Mouse (Mus musculus): ENCODE results near the gene Lhx5. TPM values are rescaled to one million over a fixed set of nuclear protein-coding genes. Genes with fewer than 3 reads are reported as not detected.

Gene Lhx5
- polyA plus RNA-seq, 2 experiments = 0.05 TPM; not detected in 1

- Histone ChIP-seq H3K27me3 (ENCODE audit: control insufficient read depth, insufficient read depth, low read length) (peaks cover 30% of the 10 kb centered on the region), H3K4me1 (ENCODE audit: control insufficient read depth, insufficient read depth, low read length) (no peaks in the 10 kb centered on the region), H3K9ac (ENCODE audit: low read depth, low read length, severe bottlenecking) (no peak overlapping the region), H3K4me3 (replicated peaks; ENCODE audit: low read length) (no peak overlapping the region), H3K36me3 (ENCODE audit: control insufficient read depth, insufficient read depth, low read length) (no peaks in the 10 kb centered on the region), H3K4me2 (replicated peaks; ENCODE audit: low read depth, low read length, severe bottlenecking) (no peak overlapping the region), H3K27ac (replicated peaks; ENCODE audit: low read depth, low read length) (no peak overlapping the region), H3K9me3 (ENCODE audit: control insufficient read depth, low read length) (no peaks in the 10 kb centered on the region)
- WGBS = 93% methylated on average over 8 of the region's 8 CpGs
- no peak for DNase-seq (ENCODE audit: low spot score)
- no peak for TF ChIP-seq POLR2A (IDR thresholded peaks at IDR 0.05; ENCODE audit: borderline replicate concordance, extremely low read depth, insufficient read depth, insufficient read length)
- no peak for ATAC-seq (ENCODE audit: low FRiP score, low read depth)
These were observed 11.4 kb upstream of the Lhx5 start for GRCm38 (mm10) chr5:120420106-120420505.

DNA sequence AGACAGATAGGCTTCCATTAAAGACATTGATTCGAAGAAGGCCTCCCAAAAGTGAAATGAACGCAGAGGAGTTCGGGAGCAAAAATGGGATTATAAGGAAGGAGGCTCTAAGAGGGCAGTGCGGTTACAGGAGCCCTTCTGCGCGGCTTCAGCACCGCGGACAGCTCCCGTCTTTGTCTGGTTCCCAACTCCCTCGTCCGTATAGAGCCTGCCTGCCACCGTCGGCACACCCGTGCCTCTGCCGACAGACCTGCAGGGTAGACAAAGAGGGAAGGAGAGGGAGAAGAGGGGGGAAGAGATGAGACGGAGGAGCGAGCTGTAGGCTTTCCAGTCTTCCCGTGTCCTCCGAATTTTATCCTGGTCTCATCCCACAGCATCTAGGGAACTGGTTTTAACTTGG is 7.5 kb upstream of the Lhx5 start:
- no peak for ATAC-seq (ENCODE audit: low FRiP score, low read depth)
- no peaks in the 10 kb centered on the region for H3K36me3 ChIP-seq (ENCODE audit: control insufficient read depth, insufficient read depth, low read length)
- no peaks in the 10 kb centered on the region for H3K9me3 ChIP-seq (ENCODE audit: control insufficient read depth, low read length)
- WGBS = 2% methylated on average over 19 of the region's 19 CpGs
- H3K4me3 ChIP-seq (replicated peaks; ENCODE audit: low read length) = no peak overlapping the region
- no peak overlapping the region for H3K4me2 ChIP-seq (replicated peaks; ENCODE audit: low read depth, low read length, severe bottlenecking)
- H3K27ac ChIP-seq (replicated peaks; ENCODE audit: low read depth, low read length) = no peak overlapping the region
- peaks cover 66% of the 10 kb centered on the region for H3K27me3 ChIP-seq (ENCODE audit: control insufficient read depth, insufficient read depth, low read length)
- peak; percentile 94 for DNase-seq (ENCODE audit: low spot score)
- TF ChIP-seq POLR2A (IDR thresholded peaks at IDR 0.05; ENCODE audit: borderline replicate concordance, extremely low read depth, insufficient read depth, insufficient read length) = no peak
- H3K4me1 ChIP-seq (ENCODE audit: control insufficient read depth, insufficient read depth, low read length) = no peaks in the 10 kb centered on the region
- H3K9ac ChIP-seq (ENCODE audit: low read depth, low read length, severe bottlenecking) = no peak overlapping the region

DNA sequence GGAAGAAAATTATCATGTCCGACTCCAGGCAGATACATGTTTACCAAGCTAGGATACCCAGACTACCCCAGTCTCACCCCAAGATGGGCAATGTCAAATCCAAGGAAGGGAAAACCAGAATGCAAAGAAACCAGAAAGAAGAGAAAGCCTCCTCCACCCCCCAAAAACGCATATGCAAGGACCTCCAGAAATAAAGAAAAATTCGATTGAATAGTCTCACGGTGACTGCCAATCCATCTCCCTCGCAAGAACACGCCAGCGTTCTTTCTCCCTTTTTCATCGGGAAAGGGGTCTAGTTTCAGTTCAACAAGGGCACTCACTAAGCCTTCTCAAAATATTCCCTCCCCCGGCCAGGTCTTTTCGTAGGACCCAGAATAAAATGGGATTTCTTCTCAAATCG is 6.8 kb upstream of the Lhx5 start:
- TF ChIP-seq POLR2A (IDR thresholded peaks at IDR 0.05; ENCODE audit: borderline replicate concordance, extremely low read depth, insufficient read depth, insufficient read length) = no peak
- Histone ChIP-seq H3K9ac (ENCODE audit: low read depth, low read length, severe bottlenecking) (no peak overlapping the region), H3K27ac (replicated peaks; ENCODE audit: low read depth, low read length) (no peak overlapping the region), H3K4me3 (replicated peaks; ENCODE audit: low read length) (no peak overlapping the region), H3K4me2 (replicated peaks; ENCODE audit: low read depth, low read length, severe bottlenecking) (no peak overlapping the region), H3K36me3 (ENCODE audit: control insufficient read depth, insufficient read depth, low read length) (no peaks in the 10 kb centered on the region), H3K9me3 (ENCODE audit: control insufficient read depth, low read length) (no peaks in the 10 kb centered on the region), H3K27me3 (ENCODE audit: control insufficient read depth, insufficient read depth, low read length) (peaks cover 72% of the 10 kb centered on the region), H3K4me1 (ENCODE audit: control insufficient read depth, insufficient read depth, low read length) (no peaks in the 10 kb centered on the region)
- DNase-seq (ENCODE audit: low spot score) = no peak
- WGBS = 2% methylated on average over 11 of the region's 11 CpGs
- ATAC-seq (ENCODE audit: low FRiP score, low read depth) = no peak

DNA sequence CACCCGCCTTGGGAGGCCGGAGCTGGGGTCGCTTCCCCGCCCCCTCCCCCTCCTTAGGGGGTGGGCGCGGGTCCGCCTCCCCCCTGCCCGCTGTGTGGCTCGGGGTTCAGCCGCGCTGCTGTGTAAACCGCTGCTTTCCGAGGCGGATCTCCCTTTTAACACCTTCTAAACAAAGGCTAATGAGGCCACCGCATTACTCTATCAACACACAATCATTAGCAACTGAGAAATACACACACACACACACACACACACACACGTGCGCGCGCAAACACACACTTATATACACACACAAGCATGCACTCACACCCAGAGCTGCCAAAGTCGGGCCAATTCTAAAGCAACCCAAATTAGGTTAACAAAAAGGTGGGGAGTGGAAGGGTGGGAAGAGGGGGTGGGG is 5.8 kb upstream of the Lhx5 start:
- no peak for TF ChIP-seq POLR2A (IDR thresholded peaks at IDR 0.05; ENCODE audit: borderline replicate concordance, extremely low read depth, insufficient read depth, insufficient read length)
- no peak overlapping the region for H3K27ac ChIP-seq (replicated peaks; ENCODE audit: low read depth, low read length)
- no peak for DNase-seq (ENCODE audit: low spot score)
- H3K9ac ChIP-seq (ENCODE audit: low read depth, low read length, severe bottlenecking) = no peak overlapping the region
- under 1% methylated on average over 13 of the region's 20 CpGs for whole genome bisulfite sequencing
- H3K9me3 ChIP-seq (ENCODE audit: control insufficient read depth, low read length) = no peaks in the 10 kb centered on the region
- ATAC-seq (ENCODE audit: low FRiP score, low read depth) = no peak
- no peak overlapping the region for H3K4me3 ChIP-seq (replicated peaks; ENCODE audit: low read length)
- no peak overlapping the region for H3K4me2 ChIP-seq (replicated peaks; ENCODE audit: low read depth, low read length, severe bottlenecking)
- peaks cover 78% of the 10 kb centered on the region for H3K27me3 ChIP-seq (ENCODE audit: control insufficient read depth, insufficient read depth, low read length)
- H3K36me3 ChIP-seq (ENCODE audit: control insufficient read depth, insufficient read depth, low read length) = no peaks in the 10 kb centered on the region
- no peaks in the 10 kb centered on the region for H3K4me1 ChIP-seq (ENCODE audit: control insufficient read depth, insufficient read depth, low read length)

GRCm38 (mm10) chr5:120426572-120426971 is 4.9 kb upstream of the Lhx5 start:
- Histone ChIP-seq H3K4me2 (replicated peaks; ENCODE audit: low read depth, low read length, severe bottlenecking) (no peak overlapping the region), H3K4me3 (replicated peaks; ENCODE audit: low read length) (no peak overlapping the region), H3K27ac (replicated peaks; ENCODE audit: low read depth, low read length) (no peak overlapping the region), H3K4me1 (ENCODE audit: control insufficient read depth, insufficient read depth, low read length) (no peaks in the 10 kb centered on the region), H3K27me3 (ENCODE audit: control insufficient read depth, insufficient read depth, low read length) (peaks cover 84% of the 10 kb centered on the region), H3K9me3 (ENCODE audit: control insufficient read depth, low read length) (no peaks in the 10 kb centered on the region), H3K36me3 (ENCODE audit: control insufficient read depth, insufficient read depth, low read length) (no peaks in the 10 kb centered on the region), H3K9ac (ENCODE audit: low read depth, low read length, severe bottlenecking) (no peak overlapping the region)
- no peak for ATAC-seq (ENCODE audit: low FRiP score, low read depth)
- WGBS = 0% methylated on average over 10 of the region's 10 CpGs
- no peak for TF ChIP-seq POLR2A (IDR thresholded peaks at IDR 0.05; ENCODE audit: borderline replicate concordance, extremely low read depth, insufficient read depth, insufficient read length)
- DNase-seq (ENCODE audit: low spot score) = no peak

DNA sequence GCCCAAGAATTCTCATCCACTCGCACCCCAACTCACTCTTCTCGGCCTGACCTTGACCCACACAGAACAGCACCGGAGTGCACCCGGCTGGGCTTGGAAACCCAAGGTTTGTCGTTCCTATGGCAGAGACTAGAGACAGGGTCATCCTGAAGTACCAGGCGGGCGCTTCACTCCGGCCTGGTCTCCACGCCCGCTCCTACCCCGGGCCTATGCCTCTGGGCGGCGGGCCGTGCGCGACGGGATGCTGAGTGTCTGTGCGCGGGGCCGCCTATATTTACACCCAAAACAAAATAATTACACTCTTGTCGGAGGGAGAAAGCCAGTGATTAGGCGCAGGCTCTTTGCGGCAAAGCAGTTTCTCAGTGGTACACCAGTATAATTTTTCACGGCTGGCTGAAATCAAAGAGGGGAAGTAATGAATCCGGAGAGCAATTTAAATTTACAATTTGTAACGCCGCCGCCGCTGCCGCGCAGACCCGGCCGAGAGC is 4.0 kb upstream of the Lhx5 start:
- DNase-seq (ENCODE audit: low spot score) (no peak), ATAC-seq (ENCODE audit: low FRiP score, low read depth) (no peak)
- H3K36me3 ChIP-seq (ENCODE audit: control insufficient read depth, insufficient read depth, low read length) = no peaks in the 10 kb centered on the region
- no peak for TF ChIP-seq POLR2A (IDR thresholded peaks at IDR 0.05; ENCODE audit: borderline replicate concordance, extremely low read depth, insufficient read depth, insufficient read length)
- peaks cover 92% of the 10 kb centered on the region for H3K27me3 ChIP-seq (ENCODE audit: control insufficient read depth, insufficient read depth, low read length)
- H3K9ac ChIP-seq (ENCODE audit: low read depth, low read length, severe bottlenecking) = no peak overlapping the region
- no peak overlapping the region for H3K4me2 ChIP-seq (replicated peaks; ENCODE audit: low read depth, low read length, severe bottlenecking)
- WGBS = 2% methylated on average over 30 of the region's 33 CpGs
- no peak overlapping the region for H3K27ac ChIP-seq (replicated peaks; ENCODE audit: low read depth, low read length)
- H3K4me1 ChIP-seq (ENCODE audit: control insufficient read depth, insufficient read depth, low read length) = no peaks in the 10 kb centered on the region
- no peaks in the 10 kb centered on the region for H3K9me3 ChIP-seq (ENCODE audit: control insufficient read depth, low read length)
- H3K4me3 ChIP-seq (replicated peaks; ENCODE audit: low read length) = no peak overlapping the region
